Mouse (Mus musculus) kidney, embryonic 14.5 days (tissue): ENCODE measurements around the gene N4bp3. TPM values are rescaled to one million over a fixed set of nuclear protein-coding genes. Genes with fewer than 3 reads are reported as not detected.

Experiments used
- ATAC-seq: fragments of 200-750 bp; cut with Nextera tagmentation; 2 replicates; pipeline ENCODE4 v1.8.0; 2017; ENCODE audit warnings: moderate number of reproducible peaks, mild to moderate bottlenecking, moderate TSS enrichment, moderate library complexity; ENCODE audit not compliant: low FRiP score, low TSS enrichment
- H3K27ac ChIP-seq: fragments of 300-500 bp; sonication (generic); 2 replicates; pipeline ENCODE4 v1.5.1; 2014; ENCODE audit warnings: low read depth, mild to moderate bottlenecking, low read length, moderate library complexity, mixed read lengths
- H3K27me3 ChIP-seq: fragments of 300-500 bp; sonication (generic); 2 replicates; pipeline ENCODE4 v1.6.1; 2014; ENCODE audit warnings: mild to moderate bottlenecking, low read length; ENCODE audit not compliant: control insufficient read depth, insufficient read depth
- H3K36me3 ChIP-seq: fragments of 300-500 bp; sonication (generic); 2 replicates; pipeline ENCODE4 v1.6.1; 2014; ENCODE audit warnings: low read length, mixed read lengths; ENCODE audit not compliant: control insufficient read depth, insufficient read depth
- H3K4me1 ChIP-seq: fragments of 300-500 bp; sonication (generic); 2 replicates; pipeline ENCODE4 v1.6.1; 2014; ENCODE audit warnings: low read length, mixed read lengths; ENCODE audit not compliant: control insufficient read depth, insufficient read depth
- H3K4me2 ChIP-seq: fragments of 300-500 bp; sonication (generic); replicated peaks from 2 replicates; pipeline ENCODE4 v1.6.1; 2014; ENCODE audit warnings: low read depth, mild to moderate bottlenecking, low read length
- H3K4me3 ChIP-seq: fragments of 300-500 bp; sonication (generic); 2 replicates; pipeline ENCODE4 v1.5.1; 2014; ENCODE audit warnings: mild to moderate bottlenecking, low read length
- H3K9ac ChIP-seq: fragments of 300-500 bp; sonication (generic); 2 replicates; pipeline ENCODE4 v1.6.1; 2014; ENCODE audit warnings: low read depth, mild to moderate bottlenecking, low read length, moderate library complexity
- H3K9me3 ChIP-seq: fragments of 300-500 bp; sonication (generic); 2 replicates; pipeline ENCODE4 v1.6.1; 2016; ENCODE audit warnings: low read length; ENCODE audit not compliant: control insufficient read depth
- WGBS: fragments of 180-500 bp; shearing (Covaris S2); extraction: QIAGEN DNeasy Blood & Tissue Kit; methylation state at CpG from one replicate; pipeline ENCODE4 v1.1.7; 2014; 5-methylcytosine and 5-hydroxymethylcytosine counted together
- polyA plus RNA-seq: library from polyadenylated mRNA; unstranded; fragments of >200 nt; fragmentation: Nextera tagmentation; extraction: Ambion mirVana; gene quantifications from 2 replicates; pipeline ENCODE4 v1.2.1, GENCODE M21; 2014

The N4bp3 gene
- polyA plus RNA-seq, 1 experiment from 2014 or later = 22.6 TPM

DNA sequence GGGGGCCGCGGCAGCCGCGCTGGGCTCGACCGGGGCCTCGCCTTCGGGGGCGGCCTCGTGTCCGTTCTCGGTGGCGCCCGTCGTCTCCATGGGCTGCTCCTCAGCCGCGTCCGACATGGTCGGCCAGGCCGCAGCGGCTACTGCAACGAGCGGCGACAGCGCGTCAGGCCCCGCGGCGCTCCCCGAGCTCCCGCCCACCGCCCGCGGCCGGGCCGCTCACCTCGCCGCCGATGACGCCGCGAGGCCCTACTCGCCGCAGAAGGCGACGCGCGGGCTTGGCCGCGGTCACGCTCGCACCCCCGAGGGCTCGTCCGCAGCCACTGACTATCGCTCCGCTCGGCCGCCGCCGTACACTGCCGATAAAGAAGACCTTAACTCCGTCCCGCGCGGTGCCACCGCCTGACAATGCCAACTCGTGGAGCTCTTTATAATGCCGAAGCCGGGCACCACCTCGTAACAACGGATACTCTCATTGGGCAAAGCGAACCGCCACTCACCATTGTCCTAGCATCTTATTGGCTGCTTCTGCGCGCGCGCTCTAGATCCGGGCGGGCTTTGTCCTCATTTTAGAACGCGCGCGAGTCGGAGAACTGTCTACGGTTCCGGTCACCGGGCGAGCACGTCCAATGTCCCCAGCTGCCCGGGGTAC is 44.1 kb downstream of the N4bp3 start, which contains the start of gene Hnrnpab:
TSS of gene Hnrnpab (minus strand) at position 401 of the 649 bp plus-strand sequence.
- Histone ChIP-seq H3K4me1 (peaks cover 17% of the 10 kb centered on the region), H3K9ac (peak within 1 kb of the TSS; percentile 95), H3K36me3 (peaks cover 41% of the 10 kb centered on the region), H3K9me3 (no peaks in the 10 kb centered on the region), H3K4me3 (peak within 1 kb of the TSS; percentile 97), H3K27ac (peak within 1 kb of the TSS; percentile 97), H3K4me2 (peak within 1 kb of the TSS; percentile 87), H3K27me3 (no peaks in the 10 kb centered on the region)
- under 1% methylated on average over 91 of the region's 91 CpGs for WGBS
- ATAC-seq = peak; percentile 95

DNA sequence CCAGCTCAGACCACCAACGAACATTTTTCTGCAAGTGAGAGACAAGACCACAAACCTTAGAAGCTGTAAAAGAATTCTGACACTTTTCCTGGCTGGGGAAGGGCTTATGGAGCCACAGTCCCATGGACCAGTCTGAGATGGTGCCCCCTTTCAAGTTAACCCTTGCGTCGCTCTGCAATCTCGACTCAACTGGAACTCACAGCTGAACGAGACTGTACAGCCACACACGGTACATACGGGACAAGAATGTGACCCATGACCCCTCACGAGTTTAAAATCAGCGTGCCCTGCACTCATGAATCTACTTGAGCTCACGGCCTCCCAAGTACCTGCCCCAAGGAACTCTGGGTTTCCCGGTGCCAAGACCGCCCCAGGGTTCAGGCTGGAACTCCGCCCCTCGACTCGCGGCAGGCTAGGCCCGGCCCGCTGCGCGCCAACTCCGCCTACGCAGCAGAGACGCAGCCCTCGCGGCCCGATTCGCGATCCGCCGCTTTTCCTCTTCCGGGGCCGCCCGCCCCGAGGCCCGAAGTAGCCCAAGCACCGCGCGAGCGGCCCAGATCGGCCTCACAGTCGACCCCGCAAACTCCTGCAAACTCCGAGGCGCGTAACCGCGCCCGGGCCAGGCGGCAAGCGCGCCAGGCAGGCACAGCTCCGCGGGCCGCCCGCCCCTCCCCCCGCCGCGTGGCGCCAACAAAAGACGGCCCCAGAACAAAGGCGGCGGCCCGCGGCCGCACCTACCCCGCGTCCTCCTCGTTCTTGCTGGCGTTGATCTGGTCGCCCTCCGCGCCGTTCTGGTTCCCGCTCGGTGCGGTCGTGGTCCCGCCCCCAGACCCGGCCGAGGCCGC is 44.8 kb downstream of the N4bp3 start:
- Histone ChIP-seq H3K4me3 (peak overlapping the region; percentile 97), H3K27ac (peak overlapping the region; percentile 97), H3K27me3 (no peaks in the 10 kb centered on the region), H3K4me2 (peak overlapping the region; percentile 87), H3K36me3 (peaks cover 48% of the 10 kb centered on the region), H3K9ac (peak overlapping the region; percentile 95), H3K9me3 (no peaks in the 10 kb centered on the region), H3K4me1 (peaks cover 18% of the 10 kb centered on the region)
- under 1% methylated on average over 73 of the region's 81 CpGs for WGBS
- peak; percentile 77 for ATAC-seq

DNA sequence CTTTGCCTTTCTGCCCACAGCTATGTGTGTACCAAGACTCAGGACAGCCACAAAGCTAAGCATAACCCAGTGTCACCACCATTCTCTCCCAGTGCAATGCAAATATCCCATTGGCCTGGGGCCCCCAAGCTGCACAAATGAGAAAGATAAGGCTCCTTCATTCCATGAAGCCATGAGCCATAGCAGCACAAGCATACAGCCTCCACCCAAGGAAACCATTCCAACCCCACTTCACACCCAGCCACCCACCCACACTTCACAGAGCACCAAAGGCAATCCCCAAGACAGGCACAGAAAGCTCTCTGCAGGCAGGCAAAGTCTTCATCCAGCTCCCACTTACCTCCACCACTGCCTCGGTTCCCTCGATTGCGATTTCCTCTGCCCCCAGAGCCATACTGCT is 48.4 kb downstream of the N4bp3 start:
- Histone ChIP-seq H3K4me2 (no peak overlapping the region), H3K9me3 (no peaks in the 10 kb centered on the region), H3K4me1 (peaks cover 18% of the 10 kb centered on the region), H3K4me3 (no peak overlapping the region), H3K9ac (no peak overlapping the region), H3K27me3 (no peaks in the 10 kb centered on the region), H3K36me3 (peaks cover 84% of the 10 kb centered on the region), H3K27ac (no peak overlapping the region)
- 80% methylated on average over 3 of the region's 3 CpGs for WGBS
- ATAC-seq = no peak

DNA sequence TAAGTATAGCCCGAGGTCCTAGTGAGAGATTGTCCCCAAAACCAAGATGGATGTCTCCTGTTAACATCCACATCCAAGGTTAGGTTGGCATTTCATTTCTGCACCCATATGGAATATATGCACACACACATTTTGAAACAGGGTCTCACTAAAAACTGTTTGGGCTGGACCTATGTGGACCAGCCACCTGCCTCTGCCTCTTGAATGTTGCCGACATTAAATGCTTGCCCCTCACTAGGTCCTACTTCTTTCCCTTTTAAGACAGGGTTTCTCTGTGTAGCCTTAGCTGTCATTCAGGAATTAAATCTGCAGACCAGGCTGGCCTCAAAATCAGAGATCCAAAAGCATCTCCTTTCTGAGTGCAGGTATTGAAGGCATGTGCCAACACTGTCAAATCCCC is 53.1 kb downstream of the N4bp3 start:
- peaks cover 97% of the 10 kb centered on the region for H3K36me3 ChIP-seq

DNA sequence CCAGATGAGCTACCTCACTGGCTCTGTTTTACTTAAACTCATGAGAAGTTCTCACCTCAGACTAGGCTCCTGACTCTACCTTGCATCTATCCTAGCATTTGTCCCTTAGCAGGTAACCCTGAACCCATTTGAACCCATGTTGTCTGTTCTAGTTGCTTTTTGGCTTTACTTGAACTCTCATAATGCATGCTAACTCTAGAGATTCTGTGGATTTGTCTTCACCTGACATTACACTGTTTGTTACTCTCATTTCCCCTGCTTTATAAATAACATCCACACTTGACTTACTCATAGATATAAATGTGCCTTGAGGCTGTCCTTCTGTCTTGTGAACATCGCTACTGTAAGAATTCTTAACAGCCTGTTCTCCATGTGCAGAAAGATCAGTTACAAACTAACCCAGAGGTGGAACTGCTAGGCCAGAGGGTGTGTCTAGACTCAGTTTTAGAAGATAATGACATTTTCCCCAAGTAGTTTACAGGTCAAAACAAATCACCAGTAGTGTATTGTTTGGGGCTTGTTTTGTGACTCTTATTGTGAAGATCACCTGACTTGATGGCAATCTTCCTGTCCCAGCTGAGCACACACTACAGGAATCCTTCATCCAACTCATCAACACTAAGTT is 55.1 kb downstream of the N4bp3 start:
- Histone ChIP-seq H3K4me1 (no peaks in the 10 kb centered on the region), H3K9ac (no peak overlapping the region), H3K9me3 (no peaks in the 10 kb centered on the region), H3K36me3 (peaks cover 95% of the 10 kb centered on the region), H3K27ac (no peak overlapping the region), H3K4me3 (no peak overlapping the region), H3K4me2 (no peak overlapping the region), H3K27me3 (no peaks in the 10 kb centered on the region)
- ATAC-seq = no peak
- WGBS = 92% methylated on average over 1 of the region's 1 CpGs

More for the DNA sequence above, 53.1 kb downstream of the N4bp3 start:
- no peaks in the 10 kb centered on the region for H3K27me3 ChIP-seq
- WGBS = 82% methylated on average over 2 of the region's 2 CpGs
- no peak overlapping the region for H3K27ac ChIP-seq
- no peaks in the 10 kb centered on the region for H3K9me3 ChIP-seq
- H3K9ac ChIP-seq = no peak overlapping the region
- no peak for ATAC-seq
- no peak overlapping the region for H3K4me3 ChIP-seq
- H3K4me1 ChIP-seq = 0 out of 2 replicates have a peak, but pooled peaks cover 4% of the 10 kb centered on the region
- no peak overlapping the region for H3K4me2 ChIP-seq

DNA sequence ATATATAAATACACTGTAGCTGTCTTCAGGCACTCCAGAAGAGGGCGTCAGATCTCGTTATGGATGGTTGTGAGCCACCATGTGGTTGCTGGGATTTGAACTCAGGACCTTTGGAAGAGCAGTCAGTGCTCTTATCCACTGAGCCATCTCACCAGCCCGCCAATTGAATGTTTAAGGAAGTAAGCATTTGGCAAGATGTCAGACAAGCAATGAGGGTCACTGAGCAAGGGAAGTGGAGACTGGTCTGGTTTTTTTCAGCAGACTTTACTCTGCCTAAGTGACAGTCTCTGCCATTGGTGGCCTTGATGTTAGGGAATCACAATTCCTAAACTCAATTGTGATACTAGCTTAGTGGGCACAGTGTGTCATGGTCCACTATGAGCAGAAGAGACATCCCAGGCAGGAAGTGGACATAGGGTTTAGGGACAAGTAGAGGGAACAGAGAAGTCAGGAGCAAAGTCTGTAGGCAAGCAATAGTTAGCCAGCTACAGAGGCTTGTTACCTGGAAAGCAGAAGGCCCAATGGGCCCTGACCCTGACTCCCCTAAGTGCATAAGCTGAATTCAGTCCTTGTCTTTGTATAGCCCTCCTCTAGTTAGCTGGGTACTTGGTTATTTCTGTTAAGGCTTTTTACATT is 55.8 kb downstream of the N4bp3 start:
- 68% methylated on average over 3 of the region's 3 CpGs for WGBS
- no peak for ATAC-seq

DNA sequence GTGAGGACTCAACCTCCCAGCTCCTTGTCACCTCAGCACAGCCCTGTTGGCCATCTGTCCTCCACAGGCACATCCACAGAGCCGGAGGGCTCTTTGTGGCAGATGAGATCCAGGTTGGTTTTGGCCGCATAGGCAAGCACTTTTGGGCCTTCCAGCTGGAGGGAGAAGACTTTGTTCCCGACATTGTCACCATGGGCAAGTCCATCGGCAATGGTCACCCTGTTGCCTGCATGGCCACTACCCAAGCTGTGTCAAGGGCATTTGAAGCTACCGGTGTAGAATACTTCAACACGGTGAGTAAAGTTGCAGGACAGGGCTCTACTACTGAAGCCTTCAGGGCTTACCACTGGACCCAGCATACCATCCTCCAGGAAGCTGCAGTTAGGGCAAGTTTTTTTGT is 56.8 kb downstream of the N4bp3 start:
- H3K4me3 ChIP-seq = no peak overlapping the region
- H3K27me3 ChIP-seq = no peaks in the 10 kb centered on the region
- H3K4me2 ChIP-seq = no peak overlapping the region
- WGBS = 88% methylated on average over 6 of the region's 6 CpGs
- H3K4me1 ChIP-seq = no peaks in the 10 kb centered on the region
- H3K27ac ChIP-seq = no peak overlapping the region
- ATAC-seq = no peak
- H3K9ac ChIP-seq = no peak overlapping the region
- H3K36me3 ChIP-seq = peaks cover 92% of the 10 kb centered on the region
- no peaks in the 10 kb centered on the region for H3K9me3 ChIP-seq

More for the DNA sequence above, 55.8 kb downstream of the N4bp3 start:
- no peak overlapping the region for H3K4me2 ChIP-seq
- H3K27ac ChIP-seq = no peak overlapping the region
- no peaks in the 10 kb centered on the region for H3K9me3 ChIP-seq
- no peak overlapping the region for H3K4me3 ChIP-seq
- H3K9ac ChIP-seq = no peak overlapping the region
- no peaks in the 10 kb centered on the region for H3K4me1 ChIP-seq
- peaks cover 92% of the 10 kb centered on the region for H3K36me3 ChIP-seq
- no peaks in the 10 kb centered on the region for H3K27me3 ChIP-seq

DNA sequence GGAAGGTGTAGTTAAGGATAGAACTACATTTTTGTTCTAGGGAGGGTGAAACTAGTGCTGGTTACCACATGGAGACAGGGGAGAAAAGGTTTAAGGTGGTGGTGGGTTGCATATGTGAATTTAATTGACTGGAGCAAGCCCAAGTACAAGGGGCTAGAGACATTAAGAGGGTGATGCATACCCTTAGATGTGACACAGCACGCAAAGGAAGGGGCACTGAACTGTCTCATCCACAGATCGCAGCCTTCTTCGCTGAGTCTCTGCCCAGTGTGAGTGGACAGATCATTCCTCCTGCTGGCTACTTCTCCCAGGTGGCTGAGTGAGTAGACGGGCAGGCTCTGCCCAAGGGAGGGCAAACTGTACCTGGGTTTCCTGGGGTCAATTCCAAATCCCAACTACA is 57.3 kb downstream of the N4bp3 start:
- Histone ChIP-seq H3K4me2 (no peak overlapping the region), H3K4me3 (no peak overlapping the region), H3K27me3 (no peaks in the 10 kb centered on the region), H3K27ac (no peak overlapping the region), H3K9me3 (no peaks in the 10 kb centered on the region), H3K9ac (no peak overlapping the region), H3K4me1 (no peaks in the 10 kb centered on the region), H3K36me3 (peaks cover 91% of the 10 kb centered on the region)
- 91% methylated on average over 4 of the region's 4 CpGs for WGBS
- no peak for ATAC-seq
